Mouse (Mus musculus) heart, postnatal 25 days (tissue): ENCODE measurements at regions not wholly inside any gene's neighbourhood (a gene's known extent, or its start where the extent isn't known, plus 50 kb on each side); places are given as distances from the start of the nearest gene placed in this dataset.

Source experiments
- DNase-seq: peaks from one replicate; pipeline ENCODE4 v3.0.0; 2022; ENCODE audit warnings: low spot score
- intact Hi-C: fragments of 180-260 bp; cut with DNase I; formaldehyde crosslinking; loops from one replicate; pipeline ENCODE4 v1.15.1; 2025

DNA sequence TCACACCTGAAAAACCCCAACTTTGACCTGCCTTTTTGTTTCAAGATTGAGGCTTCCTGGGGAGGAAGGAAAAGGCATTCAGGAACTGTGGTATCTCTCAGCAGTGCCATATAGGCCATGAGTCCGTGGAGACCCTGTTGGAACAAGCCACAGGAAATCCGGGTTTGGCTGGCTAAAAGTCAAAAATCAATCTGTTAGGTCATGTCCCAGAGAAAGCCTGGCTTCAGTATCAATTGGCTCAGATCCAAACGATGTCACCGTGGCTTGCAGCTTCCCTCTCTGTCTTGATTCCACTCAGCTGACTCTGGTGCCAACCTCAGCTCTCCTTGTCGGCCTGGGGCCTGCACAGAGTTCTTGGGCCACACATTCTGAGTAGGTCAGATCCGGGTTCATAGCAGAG lies 191.1 kb downstream of the Shq1 start:
- intact Hi-C loops: no loop called here
- no peak for DNase-seq

DNA sequence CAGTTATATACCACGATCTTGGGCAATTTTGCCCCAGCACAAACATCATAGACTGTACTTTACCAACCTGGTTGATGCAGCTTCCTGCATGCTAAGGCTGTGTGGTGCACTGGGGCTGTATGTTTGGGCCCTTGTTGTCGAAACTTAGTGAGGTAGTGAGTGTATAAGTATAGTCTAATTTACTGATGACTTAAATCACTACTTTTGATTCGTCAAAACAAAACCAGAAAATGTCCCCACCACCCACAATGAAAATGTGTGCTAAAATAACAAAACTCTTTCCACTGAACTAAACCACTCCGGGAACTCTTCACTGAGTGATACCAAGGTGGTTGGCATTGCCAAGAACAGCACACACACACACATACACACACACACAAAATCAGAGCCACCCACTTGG lies 191.5 kb downstream of the Shq1 start:
- no peak for DNase-seq
- intact Hi-C loops: no loop called here

DNA sequence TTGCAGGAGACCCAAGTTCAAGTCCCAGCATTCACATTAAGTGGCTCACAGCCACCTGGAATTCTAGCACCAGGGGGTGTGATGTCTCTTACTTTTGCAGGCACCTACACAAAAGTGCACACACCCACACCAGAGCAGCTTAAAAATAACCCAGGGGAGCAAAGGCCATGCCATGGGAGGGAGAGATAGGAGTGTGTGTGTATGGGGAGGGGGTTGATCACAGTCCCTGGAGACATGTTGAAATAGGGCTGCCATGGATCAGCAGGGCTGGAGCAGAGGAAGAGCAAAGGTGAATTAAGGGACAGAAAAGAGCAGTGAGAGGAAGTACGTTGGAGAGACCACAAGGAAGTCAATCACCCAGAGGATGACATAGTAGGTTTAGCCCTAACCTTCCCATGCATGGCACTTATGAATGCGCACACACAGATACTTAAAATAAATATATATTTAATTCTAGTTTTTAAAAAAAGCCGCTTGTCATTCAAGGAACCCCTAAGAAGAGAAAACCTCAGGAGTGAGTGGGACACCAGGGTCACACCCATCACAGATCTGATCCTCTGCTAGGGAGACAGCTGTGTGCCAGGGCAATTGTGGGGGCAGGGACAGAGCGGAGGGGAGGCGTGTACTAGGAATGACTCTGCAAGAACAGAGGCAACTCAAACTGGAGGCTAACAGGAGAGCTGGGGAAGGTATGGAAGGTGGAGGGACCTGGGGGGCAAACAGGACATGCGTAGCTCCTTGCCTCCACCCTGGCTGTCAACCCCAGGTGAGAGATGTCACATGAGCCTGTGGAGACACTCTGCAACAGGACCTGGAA lies 189.5 kb upstream of the Rybp start:
- no peak for DNase-seq
- intact Hi-C loops: no loop called here

- intact Hi-C loops: no loop called here
- no peak for DNase-seq
These were observed 188.2 kb upstream of the Rybp start for GRCm38 (mm10) chr6:100475341-100475955.

GRCm38 (mm10) chr6:100474326-100474725 lies 187.0 kb upstream of the Rybp start:
- no peak for DNase-seq
- intact Hi-C loops: no loop called here

DNA sequence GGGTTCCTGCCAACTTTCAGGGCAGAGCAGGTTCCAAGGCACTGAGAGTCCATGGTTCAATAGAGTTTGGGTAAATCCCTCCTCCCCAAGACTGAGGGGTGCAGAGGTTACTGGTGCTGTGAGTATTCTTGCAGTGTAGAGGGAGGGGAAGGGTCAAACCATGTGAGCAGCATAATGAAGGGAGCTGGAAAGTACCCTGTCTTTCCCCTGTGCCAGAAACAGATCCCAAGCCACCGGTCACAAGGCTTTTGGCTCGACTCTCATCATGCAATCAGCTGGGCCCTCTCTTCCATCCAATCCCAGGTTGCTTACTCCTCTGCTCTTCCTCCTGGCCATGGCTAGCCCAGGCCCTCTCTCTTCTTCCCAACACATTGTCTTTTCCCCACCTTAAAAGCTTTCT lies 182.8 kb upstream of the Rybp start:
- intact Hi-C loops: no loop called here
- no peak for DNase-seq

DNA sequence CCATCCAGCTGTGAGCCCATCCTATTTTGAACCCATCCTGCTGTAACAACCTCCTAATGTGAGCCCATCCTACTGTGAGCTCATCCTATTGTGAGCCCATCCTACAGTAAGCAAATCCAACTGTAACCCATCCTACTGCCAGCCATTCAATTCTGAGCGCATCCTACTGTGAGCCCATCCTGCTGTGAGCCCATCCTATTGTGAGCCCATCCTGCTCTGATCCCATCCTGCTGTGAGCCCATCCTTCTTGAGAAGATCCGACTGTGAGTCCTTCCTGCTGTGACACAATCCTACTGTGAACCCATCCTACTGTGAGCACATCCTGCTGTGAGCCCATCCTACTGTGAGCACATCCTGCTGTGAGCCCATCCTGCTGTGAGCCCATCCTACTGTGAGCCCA lies 175.5 kb upstream of the Rybp start:
- DNase-seq: no peak
- intact Hi-C loops: no loop called here

- intact Hi-C loops: no loop called here
- DNase-seq: no peak
These were observed 166.1 kb upstream of the Rybp start for GRCm38 (mm10) chr6:100453401-100453800.

- DNase-seq: no peak
- intact Hi-C loops: no loop called here
These were observed 165.1 kb upstream of the Rybp start for GRCm38 (mm10) chr6:100452097-100453002.

DNA sequence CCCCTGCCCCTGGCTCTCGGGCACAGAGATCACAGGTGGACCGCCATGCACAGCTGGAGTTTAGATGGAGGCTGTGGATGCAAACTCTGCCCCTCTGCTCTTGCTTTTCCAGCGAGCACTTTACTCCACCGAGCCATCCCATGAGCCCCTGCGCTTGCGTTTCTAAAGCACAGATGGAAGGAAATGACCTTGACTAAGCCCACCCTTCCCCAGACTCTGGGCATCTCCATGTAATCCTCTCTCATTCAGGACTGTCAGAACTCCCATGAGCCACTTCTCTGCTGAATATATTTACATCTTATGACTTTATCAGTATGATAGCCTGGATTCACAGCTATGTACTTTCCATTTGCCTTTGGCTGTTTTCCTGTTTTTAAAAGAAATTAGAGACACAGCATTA lies 162.8 kb upstream of the Rybp start:
- DNase-seq: no peak
- intact Hi-C loops: no loop called here

GRCm38 (mm10) chr6:100449087-100449486 lies 161.8 kb upstream of the Rybp start:
- DNase-seq: no peak
- intact Hi-C loops: no loop called here

DNA sequence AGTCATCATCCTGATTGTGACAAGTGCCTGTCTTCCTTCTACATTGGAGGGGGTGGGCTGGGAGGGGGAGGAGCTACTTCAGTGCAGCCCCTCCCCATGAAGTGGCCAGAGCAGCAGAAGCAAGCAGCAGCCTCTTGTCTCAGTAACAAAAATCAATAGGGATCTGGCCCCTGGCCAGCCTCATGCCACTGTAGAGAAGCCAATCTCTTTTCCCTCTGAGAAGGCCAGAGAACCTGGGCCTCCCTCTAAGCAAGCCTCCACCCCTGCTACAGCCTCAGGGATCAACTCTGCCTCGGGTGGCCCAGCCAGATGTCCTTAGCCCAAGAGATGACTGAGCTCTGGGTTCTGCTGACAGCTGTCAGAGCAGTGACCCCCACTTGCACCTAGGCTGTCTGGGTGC lies 159.9 kb upstream of the Rybp start:
- no peak for DNase-seq
- intact Hi-C loops: no loop called here

GRCm38 (mm10) chr6:100446804-100447203 lies 159.5 kb upstream of the Rybp start:
- intact Hi-C loops: no loop called here
- DNase-seq: no peak

DNA sequence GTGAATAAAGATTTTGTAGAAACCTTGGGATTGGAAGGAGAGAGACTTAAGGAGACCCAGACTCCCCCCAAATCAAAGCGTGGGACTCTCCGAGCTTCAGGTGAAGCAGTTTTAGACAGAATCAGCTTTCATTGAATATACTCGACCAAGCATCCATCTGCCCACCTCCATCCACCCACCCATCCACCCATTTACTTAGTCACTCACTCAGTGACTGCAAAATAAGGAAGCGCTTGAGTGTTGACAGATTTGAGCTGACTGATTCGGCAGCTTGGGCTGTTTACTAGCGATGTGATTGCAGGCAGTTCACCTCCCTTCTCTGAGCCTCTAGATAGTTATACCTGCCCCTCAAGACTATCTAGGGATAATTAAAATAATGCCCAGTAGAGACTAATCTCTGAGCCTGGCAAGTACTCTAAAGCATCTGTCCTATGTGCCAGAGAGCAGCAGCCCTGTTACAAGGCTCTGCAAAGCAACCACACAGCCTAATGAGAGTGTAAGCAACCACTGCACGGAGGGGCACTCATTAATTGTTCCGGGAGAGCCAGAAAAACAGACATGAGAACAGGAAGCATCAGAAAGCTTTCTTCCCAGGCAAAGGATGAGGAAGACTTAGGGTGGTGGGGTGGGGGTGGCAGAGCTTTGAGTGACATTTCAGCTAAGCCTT lies 151.9 kb upstream of the Rybp start:
- no peak for DNase-seq
- intact Hi-C loops: no loop called here

DNA sequence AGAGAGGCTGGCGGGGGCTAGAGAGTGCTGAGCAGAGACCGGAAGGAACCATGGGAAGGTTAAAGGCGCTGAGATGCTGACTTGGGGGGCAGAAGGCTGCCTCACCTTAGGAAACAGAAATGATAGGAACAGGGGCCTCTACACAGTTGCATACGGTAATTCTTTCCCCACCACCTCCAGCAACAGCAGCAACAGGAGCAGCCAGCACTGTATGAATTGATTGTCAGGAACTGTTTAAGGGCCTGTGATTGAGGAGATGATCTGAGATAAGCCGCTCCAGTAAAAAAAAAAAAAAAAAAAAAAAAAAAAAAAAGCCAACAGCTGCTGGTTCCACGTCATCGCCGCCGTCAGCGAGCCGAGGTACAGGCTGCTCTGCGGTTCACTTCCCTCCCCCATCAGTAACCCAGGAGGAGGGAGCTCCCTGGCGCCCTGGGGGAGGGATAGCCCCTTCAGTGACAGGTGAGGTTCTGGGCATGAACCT lies 151.3 kb upstream of the Rybp start:
- intact Hi-C loops: no loop called here
- no peak for DNase-seq

GRCm38 (mm10) chr6:100437980-100438379 lies 150.7 kb upstream of the Rybp start:
- intact Hi-C loops: no loop called here
- no peak for DNase-seq

GRCm38 (mm10) chr6:100436507-100436906 lies 149.2 kb upstream of the Rybp start:
- intact Hi-C loops: no loop called here

GRCm38 (mm10) chr6:100435222-100435621 lies 147.9 kb upstream of the Rybp start:
- intact Hi-C loops: no loop called here
- DNase-seq: no peak

More at GRCm38 (mm10) chr6:100436507-100436906, 149.2 kb upstream of the Rybp start:
- no peak for DNase-seq

DNA sequence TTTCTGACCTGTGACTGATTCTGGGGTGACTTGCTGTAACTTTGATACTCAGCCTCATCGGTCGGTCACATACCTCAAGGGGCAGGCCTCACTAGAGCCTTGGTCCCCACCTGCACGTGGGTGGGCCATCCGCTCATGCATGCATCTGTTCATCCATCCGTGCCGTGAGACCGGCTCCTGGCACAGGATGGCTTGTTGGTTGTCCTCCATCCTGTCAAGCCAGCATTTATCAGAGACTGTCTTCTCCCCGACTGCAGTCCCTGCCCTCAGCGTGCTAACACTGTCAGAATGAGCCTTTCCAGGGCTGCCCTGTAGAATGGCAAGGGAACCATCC lies 146.2 kb upstream of the Rybp start:
- intact Hi-C loops: no loop called here
- DNase-seq: no peak
